Mouse (Mus musculus): ENCODE measurements at regions not wholly inside any gene's neighbourhood (a gene's known extent, or its start where the extent isn't known, plus 50 kb on each side); places are given as distances from the start of the nearest gene placed in this dataset.

DNA sequence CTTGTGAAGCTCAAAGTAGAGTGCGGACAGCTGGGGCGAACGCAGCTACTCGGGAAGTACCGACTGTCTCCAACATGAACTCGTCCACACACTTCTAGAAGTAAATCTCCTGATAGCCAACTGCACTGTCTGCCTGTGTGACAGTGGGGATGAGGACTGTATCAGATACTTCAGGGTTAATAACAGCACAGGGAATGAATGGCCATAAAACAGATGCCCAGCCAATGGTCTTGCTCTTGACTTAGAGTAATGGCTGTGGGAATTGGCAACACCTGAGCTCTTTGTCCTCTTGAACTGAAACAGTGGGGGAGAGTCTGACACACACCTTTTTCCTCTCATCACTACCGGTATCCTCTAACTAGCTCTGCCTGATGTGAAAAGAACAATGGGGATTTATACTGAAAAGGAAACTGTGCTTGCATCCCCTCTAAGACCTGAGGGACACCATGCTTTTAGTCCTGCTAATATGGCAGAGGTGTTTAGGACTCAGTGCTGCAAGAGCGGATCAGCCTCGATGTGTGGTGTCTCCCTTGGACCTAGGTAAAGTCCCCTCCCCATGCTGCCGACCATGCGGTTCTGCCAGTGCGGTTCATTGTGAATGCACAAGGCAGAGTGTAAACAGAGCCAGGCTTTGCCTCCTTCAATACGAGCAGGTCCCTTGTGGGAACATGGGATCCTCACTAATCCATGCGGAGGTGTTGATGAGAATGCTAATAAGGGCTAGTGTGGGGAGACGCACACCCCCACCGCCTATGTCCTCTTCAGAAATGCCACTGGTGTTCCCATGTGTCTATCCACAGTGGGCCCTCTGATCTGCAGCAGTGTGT, 355.5 kb downstream of the Eipr1 start:
- intact Hi-C loops (cut with DNase I): no loop called here
- no peak for DNase-seq (ENCODE audit: low spot score)

DNA sequence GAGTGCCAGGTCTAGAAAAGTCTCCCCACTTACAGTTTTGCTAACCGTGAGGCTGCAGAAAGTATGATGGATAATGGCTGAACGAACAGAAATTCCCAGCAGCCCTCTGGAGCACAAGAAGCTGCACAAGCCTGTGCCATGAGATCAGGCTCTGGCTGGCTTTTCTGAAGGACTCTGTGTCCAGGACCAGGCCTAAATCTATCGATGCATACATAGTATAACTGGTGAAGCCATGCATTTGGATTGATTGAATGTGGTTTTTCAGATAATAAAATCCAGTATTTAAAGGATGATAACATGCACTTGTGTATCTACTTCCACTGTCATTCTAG, 356.1 kb downstream of the Eipr1 start:
- DNase-seq (ENCODE audit: low spot score): no peak
- intact Hi-C loops (cut with DNase I): no loop called here

DNA sequence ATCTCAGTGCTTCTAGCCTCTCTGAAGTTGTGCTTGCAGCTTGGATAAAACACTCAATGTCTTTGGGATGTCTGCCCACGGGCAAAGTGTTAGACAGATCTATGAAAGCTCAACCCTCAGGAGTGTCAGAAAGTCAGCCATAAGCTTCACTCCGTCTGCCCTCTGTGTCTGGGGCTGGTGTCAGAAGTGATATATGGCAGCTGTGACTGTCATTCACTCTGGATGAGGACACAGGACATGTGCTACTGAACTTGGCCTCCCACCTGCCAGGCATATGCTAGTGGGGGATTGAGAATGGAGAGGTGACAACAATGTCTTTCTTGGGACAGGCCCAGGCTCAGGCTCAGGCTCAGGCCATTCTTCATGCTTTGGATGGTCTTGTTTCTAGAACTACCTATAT, 366.7 kb downstream of the Eipr1 start:
- intact Hi-C loops (cut with DNase I): no loop called here

DNA sequence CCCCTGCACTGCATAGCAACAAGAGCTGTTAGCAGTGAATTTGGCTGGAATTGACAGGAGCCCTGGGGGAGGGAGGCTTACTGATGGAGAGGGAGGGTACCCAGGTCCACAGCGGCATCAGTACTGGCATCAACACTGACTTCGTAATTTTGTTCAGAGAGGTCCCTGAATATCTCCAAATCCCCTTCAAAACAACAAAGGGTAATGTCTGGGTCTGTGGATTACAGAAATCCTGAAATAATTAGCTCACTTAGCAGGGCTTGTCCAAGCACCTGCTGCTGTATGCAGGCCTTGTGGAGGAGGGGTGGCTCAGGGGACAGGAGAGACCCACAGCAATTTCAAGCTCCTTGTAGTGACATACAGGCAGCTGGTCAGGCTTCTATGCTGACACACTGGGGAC, 369.6 kb downstream of the Eipr1 start:
- no peak for DNase-seq (ENCODE audit: low spot score)
- intact Hi-C loops (cut with DNase I): no loop called here

More for the DNA sequence above, 366.7 kb downstream of the Eipr1 start:
- DNase-seq (ENCODE audit: low spot score): no peak

DNA sequence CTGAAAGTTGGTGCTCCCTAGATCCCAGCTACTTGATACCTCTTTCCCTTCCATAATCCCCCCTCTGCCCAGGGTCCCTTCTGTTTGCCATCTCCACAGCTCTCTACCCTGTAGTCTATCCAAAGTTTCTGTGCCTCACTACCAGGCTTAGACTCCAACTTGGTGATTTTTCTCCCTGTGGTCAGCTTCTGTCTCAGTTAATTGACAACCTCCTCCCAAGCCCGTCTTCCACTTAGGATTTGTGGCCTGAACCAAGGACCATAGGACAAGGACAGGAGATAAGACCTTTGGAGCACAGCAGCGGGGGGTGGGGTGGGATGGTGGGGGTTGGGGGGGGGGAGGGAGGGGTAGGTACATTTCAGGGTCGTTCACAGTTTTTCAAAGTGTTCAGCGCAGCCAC, 371.3 kb downstream of the Eipr1 start:
- no peak for DNase-seq (ENCODE audit: low spot score)
- intact Hi-C loops (cut with DNase I): no loop called here

DNA sequence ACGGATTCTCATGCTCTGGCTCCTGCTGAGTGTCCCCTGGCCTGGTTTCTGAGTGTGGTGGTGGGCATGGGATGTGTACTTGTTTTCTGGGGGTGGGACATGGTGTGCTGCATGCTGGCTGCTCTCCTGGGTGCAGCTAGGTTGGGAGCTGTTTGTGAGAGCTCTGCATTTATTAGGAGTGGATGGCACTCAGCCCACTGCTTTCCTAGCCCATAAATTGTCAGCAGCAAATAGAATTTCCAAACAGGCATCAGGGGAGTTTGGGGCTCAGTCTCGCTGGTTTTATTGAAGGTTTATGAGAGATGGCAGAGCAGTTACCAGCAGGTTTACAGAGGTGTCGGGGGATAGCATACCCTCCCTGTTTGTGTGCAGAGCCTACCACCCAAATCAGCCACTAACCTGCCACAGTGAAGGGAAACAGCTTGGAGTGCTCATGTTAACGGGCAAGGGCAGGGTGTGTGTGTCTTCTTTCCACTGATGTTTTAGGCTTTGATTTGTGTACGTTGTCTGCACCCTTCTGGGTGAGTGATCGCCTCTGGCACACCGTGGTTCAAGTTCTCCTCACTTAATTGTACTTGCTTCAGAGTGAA, 372.6 kb downstream of the Eipr1 start:
- no peak for DNase-seq (ENCODE audit: low spot score)
- intact Hi-C loops (cut with DNase I): no loop called here

DNA sequence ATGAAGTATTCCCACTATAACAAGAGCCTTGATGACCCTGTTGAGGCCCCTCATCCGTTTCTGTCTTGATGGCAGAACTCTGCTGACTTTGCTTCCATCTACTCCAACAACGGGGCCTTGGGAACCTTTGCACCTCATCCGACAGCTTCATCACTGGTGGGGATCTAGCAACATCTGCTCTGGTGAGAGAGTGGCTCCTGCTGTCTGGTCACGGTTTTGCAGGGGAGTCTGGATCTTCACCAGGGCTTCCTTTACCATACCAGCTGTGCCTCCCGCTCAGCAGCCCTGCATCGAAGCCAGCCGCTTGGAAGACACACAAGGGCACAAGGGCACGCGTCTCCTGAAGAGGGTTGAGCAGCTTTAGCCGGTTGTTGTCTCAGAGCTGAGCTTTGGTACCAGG, 377.2 kb downstream of the Eipr1 start:
- intact Hi-C loops (cut with DNase I): no loop called here
- DNase-seq (ENCODE audit: low spot score): no peak

DNA sequence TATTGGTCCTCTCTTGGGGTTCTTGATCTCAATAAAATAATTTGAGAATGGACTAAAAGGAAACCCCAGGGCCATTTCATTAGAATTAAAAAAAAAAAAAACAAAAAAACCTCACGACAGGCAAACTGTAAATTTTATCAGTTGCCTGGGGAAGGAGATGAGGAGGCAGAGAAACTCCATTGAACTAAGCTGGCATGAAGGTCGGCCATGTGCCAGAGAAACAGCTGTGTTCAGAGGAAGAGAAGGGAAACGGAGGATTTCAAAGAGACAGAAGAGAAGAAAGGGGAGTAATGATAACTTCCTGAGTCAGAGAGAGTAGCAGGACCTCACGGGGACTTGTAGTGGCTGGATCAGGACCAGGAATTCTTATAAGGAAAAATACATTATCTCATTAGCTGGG, 377.7 kb downstream of the Eipr1 start:
- no peak for DNase-seq (ENCODE audit: low spot score)
- intact Hi-C loops (cut with DNase I): no loop called here

DNA sequence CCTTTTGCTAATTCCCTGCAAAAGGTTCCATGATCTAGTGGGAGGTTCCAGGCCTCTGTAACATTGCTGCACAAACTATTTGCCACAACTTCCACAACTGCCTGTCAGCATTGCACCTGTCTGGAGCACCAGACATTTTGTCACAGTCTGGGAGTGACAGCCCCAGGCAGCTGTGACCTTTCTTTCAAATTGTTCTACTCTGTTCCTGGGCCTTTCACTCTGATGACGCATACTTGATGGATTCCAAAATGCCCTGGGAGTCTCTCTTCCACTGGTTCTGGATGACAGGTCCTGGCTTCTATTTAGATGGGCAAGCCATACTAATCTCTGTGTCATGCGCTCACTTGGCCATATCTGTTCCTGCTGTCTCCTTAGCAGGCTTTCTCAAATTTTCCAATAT, 382.7 kb downstream of the Eipr1 start:
- DNase-seq (ENCODE audit: low spot score): no peak
- intact Hi-C loops (cut with DNase I): loop anchor here (10.0 kb wide), 2 partner anchors 210 to 430 kb away; no protein-coding TSS in a partner anchor

DNA sequence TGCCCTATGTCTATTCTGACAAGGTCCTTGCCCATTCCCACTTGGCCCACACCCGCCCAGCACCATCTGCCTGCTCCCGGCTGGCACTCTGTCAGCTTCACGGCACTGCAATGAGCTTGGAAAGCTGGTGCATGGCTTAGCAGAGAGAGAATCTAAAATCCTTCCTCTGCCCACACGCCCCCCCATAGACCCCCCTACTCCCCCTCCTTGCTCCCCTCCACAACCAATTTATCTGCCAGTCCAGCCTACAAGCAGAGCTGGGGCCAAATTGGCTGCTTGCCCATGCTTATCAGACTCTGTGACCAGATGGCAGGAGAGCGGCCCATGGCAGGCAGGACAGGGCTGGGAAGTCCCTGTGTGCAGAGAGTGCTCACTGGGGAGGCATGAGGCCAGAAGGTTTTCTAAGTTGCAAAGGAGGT, 385.3 kb downstream of the Eipr1 start:
- intact Hi-C loops (cut with DNase I): loop anchor here (10.0 kb wide), 2 partner anchors 208 to 432 kb away; no protein-coding TSS in a partner anchor
- DNase-seq (ENCODE audit: low spot score): peak; percentile 21

DNA sequence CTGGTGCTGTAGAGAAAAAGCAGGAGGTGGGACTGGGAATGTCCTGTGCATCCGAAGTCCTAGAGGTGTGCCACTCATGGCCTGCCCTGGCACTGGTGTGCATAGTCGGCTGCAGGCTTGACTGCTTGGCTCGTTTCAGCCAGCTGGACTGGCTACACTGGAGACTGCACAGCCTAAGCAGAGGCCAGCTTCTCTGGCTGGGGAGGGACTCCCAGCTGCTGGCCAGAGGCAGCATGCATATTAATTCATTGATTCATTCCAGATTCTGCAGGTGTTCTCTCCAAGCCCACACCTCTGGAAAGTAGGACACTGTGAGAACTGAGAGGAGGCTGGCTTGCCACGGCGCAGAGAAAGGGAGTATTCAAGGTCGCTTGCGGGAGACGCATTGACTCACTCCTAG, 385.9 kb downstream of the Eipr1 start:
- DNase-seq (ENCODE audit: low spot score): no peak
- intact Hi-C loops (cut with DNase I): loop anchor here (10.0 kb wide), 2 partner anchors 207 to 433 kb away; no protein-coding TSS in a partner anchor

DNA sequence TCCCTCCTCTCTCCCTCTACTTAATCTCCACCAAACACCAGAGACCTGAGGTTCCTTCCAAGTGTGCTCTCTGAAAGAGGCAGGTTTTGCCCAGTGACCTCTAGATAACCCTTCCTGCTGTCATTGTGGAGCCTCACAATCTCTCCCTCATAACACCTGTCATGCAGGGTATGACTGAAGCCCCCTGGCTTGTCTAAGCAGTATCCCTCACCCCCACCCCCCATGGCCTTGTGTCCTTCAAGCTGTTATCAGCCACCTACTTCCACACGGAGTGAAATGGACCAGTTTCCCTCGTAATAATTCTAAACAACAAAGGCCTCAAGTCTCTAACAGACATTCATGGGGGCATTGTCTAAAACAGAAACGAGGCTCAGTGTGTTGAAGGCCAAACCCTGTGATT, 387.6 kb upstream of the Myt1l start:
- DNase-seq (ENCODE audit: low spot score): no peak
- intact Hi-C loops (cut with DNase I): no loop called here

DNA sequence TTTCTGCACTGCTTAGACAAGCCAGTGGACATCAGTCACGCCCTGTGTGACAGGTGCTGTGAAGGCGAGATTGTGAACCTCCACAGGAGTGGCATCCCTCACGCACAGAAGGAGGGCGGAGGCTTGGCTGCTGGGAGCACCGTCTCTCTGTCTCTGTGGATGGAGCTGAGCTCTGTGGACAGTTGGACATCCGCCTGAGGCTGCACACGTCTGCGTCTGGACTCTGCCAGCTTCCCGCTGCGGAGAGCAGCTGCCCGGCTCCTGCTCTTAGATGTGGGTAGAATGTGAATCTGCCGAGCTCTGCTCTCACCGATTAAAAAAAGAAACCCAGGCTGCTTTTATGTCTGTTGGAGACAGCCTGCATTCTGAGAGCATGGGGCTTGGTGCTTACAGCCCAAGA, 387.1 kb upstream of the Myt1l start:
- no peak for DNase-seq (ENCODE audit: low spot score)
- intact Hi-C loops (cut with DNase I): no loop called here

DNA sequence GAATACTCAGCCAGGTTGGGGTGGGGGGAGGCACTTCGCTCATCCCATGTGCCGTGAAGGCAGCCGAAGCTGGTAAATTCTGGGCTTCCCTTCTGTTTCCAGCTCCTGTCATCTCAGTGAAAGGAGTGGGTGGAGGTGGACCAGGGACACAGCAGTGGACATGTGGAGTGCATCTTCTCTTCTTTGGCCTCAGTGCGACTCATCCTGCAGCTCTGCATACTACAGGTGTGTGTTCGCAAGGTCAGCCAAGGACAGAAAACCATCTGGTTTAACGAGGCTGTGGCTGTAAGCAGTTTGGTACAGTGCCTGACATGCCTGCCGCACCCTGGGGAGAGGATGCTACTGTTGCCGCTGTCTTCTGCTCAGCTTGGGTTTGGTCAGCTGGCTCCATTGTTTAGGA, 386.3 kb upstream of the Myt1l start:
- intact Hi-C loops (cut with DNase I): no loop called here
- no peak for DNase-seq (ENCODE audit: low spot score)

DNA sequence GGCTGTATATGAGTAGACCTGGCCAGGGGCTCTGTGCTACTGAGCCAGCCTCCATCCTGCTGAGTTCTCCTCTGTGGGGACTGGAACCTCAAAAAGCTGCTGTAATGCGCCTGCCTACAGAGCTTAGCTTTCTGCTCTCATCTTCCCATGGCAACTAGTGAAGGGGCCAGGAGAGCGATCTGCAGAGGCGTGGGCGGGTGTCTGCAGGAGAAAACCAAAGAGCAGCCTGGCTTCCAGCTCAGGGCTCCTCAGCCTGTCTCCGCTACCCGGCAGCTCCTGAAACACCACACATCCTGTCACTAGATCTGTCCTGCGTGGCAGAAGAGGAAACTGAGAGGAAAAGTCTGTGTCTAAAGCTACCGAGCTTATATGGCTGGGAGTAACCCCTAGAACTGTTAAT, 384.9 kb upstream of the Myt1l start:
- intact Hi-C loops (cut with DNase I): no loop called here
- DNase-seq (ENCODE audit: low spot score): no peak

DNA sequence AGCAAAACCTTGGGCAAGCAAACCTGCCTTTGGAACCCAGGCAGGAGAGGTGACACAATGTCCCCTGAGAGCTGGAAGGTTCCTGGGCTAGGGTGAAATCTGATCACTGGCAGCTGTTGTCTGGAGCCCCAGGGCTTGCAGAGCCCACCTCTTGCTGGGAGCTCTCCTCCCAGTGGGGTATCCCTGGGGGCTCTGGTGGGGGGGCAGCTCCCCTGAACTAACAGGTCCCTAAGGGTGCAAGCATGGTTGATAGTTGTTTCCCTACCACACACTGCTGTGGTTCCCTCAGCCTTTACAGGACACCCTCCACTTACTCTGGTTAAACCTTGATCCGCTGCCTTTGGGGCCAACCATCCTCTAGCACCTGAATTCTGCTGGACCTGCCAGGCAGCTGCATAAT, 367.3 kb upstream of the Myt1l start:
- DNase-seq (ENCODE audit: low spot score): no peak
- intact Hi-C loops (cut with DNase I): loop anchor here (10.0 kb wide), 1 partner anchor 576 kb away; the partner anchor contains the start of gene Allc

DNA sequence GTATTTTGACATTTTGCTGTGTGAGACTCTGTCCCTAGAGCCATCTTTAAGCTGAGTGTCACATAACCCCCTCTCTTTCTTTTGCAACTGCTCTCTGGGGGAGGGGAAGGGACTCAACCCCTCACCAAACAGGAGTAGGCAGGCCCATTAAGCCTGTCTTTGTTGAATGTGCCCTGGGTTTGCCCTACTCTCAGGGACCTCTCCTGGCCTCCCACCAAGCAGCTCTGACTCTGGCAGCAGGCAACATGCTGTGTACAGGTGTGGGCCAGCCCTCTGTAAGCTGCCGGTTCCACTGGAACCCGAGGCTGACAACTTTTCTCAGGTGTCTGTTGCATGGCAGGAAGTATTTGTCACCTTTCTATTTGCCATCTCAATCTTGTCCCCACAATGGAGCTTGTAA, 366.6 kb upstream of the Myt1l start:
- intact Hi-C loops (cut with DNase I): loop anchor here (10.0 kb wide), 1 partner anchor 577 kb away; the partner anchor contains the start of gene Allc
- DNase-seq (ENCODE audit: low spot score): no peak

DNA sequence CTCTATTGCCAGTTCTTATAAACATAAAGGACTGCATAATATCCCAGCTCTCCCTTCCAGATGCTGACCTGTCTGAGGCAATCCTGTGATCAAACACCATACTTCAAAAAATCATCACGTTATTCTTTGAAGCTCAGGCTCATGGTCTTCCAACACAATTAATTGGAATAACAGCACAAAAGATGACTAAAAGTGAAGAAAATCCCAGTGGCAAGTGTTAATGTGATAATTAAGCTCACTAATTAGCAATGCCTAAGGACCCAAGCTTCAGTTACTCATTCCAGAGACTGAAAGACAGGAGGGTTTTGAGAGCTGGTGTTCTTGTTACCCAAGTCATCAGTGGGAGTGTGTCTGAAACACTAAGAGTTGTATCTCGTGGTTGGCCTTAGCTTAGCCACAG, 363.5 kb upstream of the Myt1l start:
- intact Hi-C loops (cut with DNase I): loop anchor here (5.0 to 10.0 kb wide), 2 partner anchors 97 to 580 kb away; partner anchors contain the start of gene Allc
- no peak for DNase-seq (ENCODE audit: low spot score)

DNA sequence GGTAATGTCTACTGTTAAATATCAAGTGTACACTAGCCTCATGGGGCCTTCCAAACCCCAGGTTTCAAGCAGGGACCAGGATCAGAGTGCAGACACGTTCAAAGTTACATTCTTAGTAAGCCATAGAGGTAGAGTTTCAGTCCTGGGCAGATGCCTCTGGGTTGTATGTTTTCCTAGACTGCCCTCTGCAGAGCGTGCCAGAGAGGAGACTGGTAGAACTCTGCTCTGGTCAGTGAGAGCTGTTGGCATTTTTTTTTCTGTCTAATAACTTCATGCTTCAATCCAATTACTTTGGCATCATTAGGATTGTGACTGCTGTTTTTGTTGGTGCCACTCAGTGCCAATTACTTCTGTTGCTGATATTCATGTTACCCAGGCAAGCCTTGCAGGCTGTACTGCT, 361.9 kb upstream of the Myt1l start:
- DNase-seq (ENCODE audit: low spot score): no peak

DNA sequence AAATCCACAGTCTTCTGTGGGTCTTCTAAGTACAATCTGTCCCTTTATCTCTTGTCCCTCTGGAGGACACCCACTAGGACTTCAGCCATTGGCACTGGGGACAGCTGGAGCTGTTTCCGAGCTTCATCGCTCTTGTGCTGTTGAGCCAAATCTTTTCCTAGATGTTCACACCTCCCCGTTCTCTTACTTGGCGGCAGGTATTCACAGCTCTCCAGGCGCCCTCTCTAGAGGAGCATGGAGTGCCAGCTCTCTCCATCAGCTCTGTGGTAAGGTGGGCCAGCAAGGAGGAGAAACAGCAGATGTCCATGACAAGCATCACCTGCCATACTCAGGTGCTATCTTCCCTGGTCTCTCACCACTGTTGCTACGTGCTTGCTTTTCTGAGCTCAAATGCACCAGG, 360.3 kb upstream of the Myt1l start:
- intact Hi-C loops (cut with DNase I): loop anchor here (5.0 to 10.0 kb wide), 2 partner anchors 101 to 583 kb away; partner anchors contain the start of gene Allc
- DNase-seq (ENCODE audit: low spot score): no peak

More for the DNA sequence above, 361.9 kb upstream of the Myt1l start:
- intact Hi-C loops (cut with DNase I): loop anchor here (5.0 to 10.0 kb wide), 2 partner anchors 99 to 582 kb away; partner anchors contain the start of gene Allc

DNA sequence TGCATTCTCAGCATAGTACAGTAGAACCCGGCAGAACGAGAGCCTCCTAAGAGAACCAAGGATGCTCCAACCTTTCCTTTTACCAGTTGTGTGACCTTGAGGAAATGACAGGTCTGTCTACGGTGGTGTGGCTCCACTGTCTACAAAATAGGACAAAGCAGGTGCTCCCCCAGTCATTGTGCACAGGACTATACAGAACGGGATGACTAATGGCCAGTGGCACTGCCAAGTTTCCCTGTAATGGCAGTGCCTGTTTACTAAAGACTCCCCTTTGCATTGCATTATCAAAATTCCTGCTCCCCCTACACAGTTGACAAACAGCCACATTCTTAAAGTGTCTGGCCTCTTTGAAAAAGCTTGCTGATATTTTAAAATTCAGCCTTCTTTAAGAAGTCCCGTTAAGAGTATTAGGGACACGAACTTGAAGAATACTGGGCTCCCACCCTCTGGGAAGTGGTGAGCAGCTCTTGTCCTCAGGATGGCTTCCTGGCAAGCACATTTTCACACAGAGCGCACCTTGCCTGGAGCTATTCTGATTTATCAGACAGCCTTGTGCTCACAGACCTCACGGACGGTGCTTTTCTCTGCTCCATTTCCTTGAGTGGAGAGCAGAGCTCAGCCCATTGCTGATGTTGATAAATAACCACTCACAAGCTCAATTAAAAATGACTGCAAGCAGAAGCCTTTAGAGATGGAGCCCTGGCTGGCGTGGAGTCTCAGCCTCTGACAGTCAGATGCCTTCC, 352.3 kb upstream of the Myt1l start:
- DNase-seq (ENCODE audit: low spot score): no peak
- intact Hi-C loops (cut with DNase I): no loop called here

Data from heart, postnatal 25 days (tissue).